Mouse (Mus musculus): ENCODE measurements around the gene Mcrip1.

- TF ChIP-seq CTCF (conservative IDR thresholded peaks at IDR 0.05; ENCODE audit: low read length): no peak
- no peak for TF ChIP-seq POU5F1 (IDR thresholded peaks at IDR 0.05; ENCODE audit: borderline replicate concordance, low read length)
- TF ChIP-seq NANOG (IDR thresholded peaks at IDR 0.05; ENCODE audit: borderline replicate concordance, low read length): no peak
Observed at GRCm38 (mm10) chr11:120554834-120555233, 5.3 kb upstream of the Mcrip1 start.

Data from E14TG2a.4 (cell line).